Mouse (Mus musculus) neutrophil, adult 5-6 weeks (primary cell): ENCODE data around the gene Pbx3. TPM values are rescaled to one million over a fixed set of nuclear protein-coding genes. Genes with fewer than 3 reads are reported as not detected.

Source experiments
- ATAC-seq: fragments of 151-379, 151-347 bp; 2 replicates; pipeline ENCODE4 v1.8.0; 2017; ENCODE audit warnings: mild to moderate bottlenecking, moderate TSS enrichment; ENCODE audit not compliant: insufficient number of reproducible peaks, poor library complexity, low FRiP score, severe bottlenecking; ENCODE audit errors: extremely low read depth
- total RNA-seq: library from RNA; stranded (forward); fragments of 200-1000 nt; gene quantifications from 2 replicates; pipeline ENCODE4 v1.2.3, GENCODE M21; 2017

Gene Pbx3
- total RNA-seq, 1 experiment from 2014 or later: 3.6 TPM

DNA sequence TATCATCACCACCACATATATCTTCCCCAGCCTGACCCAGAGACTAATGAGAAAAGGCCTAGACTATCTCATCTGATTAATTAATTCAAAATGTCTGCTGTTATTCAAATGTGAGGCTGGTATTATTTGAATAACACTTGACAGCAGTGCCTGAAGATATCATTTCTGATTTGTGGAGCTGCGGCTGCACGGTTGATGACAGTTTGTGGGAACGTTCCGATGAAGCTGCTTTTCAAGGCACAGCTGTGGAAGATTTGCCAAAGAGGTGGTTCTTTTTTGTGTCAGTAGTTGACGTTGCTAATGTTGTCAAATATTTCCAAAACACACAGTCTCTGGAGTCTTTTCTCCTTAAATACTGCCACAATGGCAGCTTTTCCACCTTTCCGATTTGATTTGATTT, 25.8 kb downstream of the Pbx3 start:
- no peak for ATAC-seq

DNA sequence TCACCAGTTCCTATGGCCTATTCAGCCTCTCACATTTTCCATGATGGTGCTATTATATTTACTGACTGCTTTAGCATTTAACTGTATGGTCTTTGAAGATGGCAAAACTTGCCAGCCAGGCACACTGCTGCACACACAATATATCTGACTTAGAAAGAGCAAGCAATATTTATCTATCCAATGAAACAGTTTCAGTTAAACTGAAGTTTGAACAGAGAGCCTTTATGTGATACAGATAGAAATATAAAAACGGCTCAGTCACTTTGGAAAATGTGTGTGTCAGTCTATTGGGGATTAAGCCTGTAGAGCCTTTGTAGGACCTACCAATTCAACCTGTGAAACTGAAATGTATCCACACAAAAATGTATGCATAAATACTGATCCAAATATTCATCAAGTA, 74.3 kb downstream of the Pbx3 start:
- no peak for ATAC-seq

DNA sequence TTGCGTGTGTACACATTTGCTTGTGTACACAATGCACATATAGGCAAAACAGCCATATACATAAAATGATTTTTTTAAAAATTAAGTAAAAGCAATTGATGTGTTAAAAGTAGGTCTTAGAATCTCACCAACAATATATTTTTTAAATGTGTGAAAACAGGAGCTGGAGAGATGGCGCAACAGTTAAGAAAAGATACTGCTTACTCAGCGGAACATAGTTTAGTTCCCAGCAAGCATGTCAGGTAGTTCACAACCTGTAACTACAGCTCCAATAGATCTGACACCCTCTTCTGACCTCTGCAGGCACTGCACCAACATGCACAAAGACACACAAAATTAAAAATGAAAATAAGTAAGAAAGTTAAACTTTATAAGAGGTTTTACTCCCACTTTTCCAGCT, 74.7 kb downstream of the Pbx3 start:
- no peak for ATAC-seq

DNA sequence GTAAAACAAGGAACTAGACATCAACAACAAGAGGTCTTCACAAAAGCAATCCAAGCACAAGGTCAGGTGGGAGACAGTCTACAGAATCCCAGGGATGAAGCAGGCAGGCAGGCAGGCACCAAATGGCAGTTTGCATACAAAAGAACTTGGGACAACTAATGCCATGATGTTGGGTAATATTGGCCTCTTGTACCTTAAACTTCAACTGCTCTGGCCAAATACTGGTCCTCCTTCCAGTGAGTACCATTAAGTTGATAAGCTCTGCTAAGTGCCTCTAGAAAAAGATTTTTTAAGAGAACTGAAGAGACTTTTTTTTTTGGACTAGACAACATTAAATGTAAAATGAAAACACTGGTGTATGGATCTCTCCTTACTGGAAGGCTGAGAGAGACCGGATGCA, 83.2 kb downstream of the Pbx3 start:
- no peak for ATAC-seq

DNA sequence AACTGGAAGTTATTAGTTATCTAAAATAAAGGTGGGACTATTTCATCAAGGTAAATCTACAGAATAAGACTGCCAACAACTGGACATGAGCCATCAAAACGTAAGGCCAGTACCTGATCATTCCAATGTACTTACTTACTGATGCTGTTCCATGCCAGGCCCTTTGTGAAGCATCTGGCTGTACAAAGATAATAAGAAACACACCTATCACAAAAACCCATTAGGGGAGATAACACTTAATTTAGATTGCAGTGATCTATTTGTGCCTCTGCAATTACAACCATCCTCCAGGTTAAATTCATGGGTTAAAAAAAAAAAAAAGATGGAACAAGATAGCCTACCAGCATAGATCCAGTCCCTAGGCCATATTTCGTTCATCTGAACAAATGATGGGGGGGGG, 88.7 kb downstream of the Pbx3 start:
- no peak for ATAC-seq

DNA sequence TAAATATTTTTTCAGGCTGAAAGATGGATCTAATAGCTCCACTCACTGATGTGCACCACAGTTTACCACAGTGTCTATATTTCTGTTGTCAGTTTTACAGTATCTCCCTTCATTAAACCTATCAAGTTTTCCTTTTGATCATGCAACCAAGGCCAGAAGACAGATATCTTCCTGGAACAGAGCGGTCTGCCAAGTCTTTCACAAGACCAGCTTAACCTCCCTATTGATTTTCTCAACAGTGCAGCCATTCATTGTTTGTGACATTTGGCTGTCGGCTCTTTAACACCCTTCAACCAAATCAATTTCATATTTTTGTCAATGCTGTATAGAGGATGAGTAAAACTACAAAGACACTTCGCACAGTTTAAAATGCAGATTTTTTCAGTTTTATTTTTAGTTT, 91.9 kb downstream of the Pbx3 start:
- no peak for ATAC-seq

DNA sequence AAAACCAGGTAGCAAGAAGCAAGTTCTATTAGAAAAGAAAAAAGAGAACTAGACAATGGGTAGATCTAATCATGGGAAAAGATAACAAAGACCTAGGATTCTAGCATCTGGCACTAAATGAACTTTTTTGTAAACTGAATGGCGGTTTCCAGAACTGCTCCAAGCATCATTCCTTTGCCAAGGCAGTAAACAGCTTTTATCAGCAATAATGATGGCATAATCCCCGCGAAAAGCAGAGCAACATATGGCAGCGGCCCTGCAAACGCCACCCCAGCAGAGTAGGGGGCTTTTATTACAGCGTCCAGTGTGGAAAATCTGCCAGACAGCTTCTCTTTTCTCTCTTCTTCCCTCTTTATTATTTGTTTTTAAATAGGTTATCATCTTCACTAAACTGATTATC, 93.2 kb downstream of the Pbx3 start:
- ATAC-seq: no peak

DNA sequence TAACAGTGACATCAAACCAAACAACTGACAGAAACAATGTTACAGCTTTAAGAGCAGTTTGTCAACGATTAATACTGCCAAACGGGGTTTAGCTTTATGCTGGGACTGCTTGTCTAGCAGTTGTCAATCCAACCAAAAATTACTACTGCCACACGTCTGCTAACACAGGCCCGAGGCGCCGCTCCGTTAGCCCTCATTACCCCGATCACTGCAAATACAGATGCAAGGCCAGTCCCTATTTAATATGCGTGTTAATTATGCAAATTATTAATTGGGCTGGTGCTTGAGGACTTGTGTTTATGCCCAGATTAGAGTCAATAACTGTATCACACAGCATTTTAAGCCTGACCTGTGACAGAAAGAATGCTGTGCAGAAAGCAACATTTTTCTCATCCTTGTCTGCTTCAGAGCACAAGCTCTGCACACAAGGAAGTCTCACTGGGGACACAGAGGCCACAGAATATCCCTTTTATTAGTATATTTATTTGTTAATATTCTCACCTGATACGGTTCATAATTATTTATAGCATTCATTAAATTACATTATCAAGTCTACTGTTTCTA, 97.2 kb downstream of the Pbx3 start:
- no peak for ATAC-seq

DNA sequence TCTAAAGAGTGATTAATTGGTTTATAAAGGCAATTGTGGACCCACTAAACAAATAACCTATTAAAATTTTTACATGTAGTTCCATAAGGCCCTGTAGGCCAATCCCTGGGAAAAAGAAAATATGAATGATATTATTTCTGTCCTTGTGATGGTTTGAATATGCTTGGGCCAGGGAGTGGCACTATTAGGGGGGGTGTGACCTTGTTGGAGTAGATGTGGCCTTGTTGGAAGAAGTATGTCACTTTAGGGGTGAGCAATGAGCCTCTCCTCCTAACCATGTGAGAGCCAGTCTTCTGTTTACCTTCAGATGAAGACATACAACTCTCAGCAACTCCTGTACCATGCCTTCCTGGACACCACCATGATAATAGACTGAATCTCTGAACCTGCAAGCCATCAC, 110.9 kb downstream of the Pbx3 start:
- no peak for ATAC-seq

DNA sequence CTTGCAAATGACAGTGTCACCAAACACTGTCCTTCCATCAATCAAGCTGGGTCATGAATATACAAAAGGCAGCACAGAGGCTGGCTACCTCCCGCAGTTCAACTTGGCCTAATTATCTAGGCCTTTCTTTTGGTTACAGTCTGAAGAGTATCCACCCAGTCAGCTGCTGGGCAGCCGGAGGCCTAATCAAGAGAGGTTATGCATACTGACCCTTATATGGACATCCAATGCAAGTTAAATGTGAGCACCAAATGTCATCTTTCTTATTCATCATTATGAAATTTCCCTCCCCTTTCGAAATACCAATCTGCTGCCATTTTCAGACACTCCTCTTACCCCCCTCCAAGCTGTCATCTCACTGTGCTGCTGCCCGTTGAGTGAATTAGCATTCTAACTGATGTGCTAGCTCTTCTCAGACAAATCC, 112.3 kb downstream of the Pbx3 start:
- no peak for ATAC-seq

DNA sequence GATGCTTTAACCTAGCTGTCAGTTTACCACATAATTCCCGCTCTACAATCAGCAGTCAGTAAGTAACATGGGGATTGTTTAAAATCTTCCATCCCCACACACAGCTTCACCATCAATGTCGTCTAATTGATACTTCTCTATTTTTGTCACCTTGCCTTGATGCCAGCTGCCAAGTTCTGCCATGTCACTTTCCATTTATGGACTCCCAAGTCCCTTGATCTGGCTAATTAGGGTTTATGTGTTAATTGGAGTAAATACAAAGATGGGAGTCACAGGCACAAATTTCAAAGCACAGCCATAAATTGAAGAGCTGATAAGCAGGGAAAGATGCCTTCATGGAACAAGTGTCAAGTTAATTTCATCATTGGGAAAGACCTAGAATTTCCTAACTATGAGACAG, 114.7 kb downstream of the Pbx3 start:
- ATAC-seq: no peak

DNA sequence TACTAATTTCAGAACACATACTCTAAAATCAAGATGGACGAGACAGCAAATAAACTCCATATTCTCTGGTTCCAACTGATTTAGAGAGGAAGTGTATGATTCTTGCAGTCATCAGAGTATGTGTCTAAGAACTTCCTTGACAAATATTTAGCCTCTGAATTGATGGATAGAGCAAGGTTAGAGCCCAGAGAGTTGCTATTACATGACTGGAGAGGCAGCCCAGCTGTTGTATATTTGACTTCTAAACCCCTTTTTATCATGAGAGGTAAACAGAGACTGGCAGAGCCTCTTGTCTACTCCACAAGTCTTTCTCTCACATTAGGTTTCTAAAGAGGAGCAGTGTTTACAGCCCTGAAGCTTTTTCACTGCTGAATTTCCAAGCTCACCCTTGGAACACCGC, 115.3 kb downstream of the Pbx3 start:
- ATAC-seq: no peak

DNA sequence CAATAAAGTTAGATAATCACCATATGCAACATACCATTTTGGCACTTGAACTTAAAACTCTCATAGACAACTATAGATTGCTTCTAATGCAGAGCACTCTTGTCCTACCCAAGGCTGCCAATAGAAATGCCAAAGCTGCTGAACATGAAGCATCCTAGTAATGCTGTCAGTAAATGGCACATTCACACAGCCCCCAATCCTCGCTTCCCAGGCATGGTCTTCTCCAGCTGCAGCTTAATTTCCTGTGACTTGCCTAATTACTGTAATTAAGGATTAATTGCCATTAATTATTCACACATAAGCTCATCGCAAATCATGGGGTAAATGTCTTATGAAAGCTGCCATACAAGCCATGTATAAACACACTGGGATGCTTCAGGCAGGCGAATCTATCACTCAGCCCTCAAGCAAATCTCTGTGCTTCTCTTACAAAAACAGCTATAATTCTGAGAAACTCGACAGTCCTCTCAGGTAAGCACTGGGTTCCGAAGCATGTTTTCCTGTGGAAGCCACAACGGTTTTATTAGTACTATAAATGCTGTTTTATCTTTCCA, 116.9 kb downstream of the Pbx3 start:
- ATAC-seq: no peak

DNA sequence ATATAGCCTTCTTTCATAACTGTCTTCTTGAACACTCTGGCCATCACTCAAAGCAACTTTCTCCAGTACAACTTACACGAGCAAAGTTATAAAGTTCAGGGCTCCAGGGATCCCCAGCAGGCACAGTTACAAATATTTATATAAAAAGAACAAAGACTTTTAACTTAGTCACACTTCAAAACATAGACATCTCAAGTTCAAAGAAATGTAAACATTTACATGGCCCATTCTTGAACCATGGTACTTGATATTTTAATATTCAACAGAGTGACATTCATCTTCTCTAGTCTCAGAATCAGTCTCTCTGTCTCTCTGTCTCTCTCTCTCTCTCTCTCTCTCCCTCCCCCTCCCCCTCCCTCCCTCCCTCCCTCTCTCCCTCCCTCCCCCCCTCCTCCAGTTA, 119.3 kb downstream of the Pbx3 start:
- ATAC-seq: no peak

DNA sequence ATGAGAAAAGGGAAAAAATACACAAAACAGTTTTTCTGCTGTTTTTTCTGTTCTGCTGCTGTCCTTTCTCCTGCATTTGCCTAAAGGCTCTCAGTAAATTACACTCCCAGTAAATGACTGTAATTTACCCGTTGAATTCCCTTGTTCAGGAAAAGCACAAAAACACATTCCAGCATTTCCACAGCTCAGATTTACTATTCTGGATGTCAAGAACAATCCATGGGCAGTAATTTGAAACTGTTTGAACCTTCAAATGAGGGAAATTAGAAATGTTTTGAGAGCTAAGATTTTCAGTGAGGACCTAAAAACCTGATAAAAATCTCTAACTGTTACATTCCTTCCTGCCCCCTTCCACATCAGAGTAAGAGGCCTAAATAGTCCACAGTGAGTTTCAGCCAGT, 119.8 kb downstream of the Pbx3 start:
- no peak for ATAC-seq

DNA sequence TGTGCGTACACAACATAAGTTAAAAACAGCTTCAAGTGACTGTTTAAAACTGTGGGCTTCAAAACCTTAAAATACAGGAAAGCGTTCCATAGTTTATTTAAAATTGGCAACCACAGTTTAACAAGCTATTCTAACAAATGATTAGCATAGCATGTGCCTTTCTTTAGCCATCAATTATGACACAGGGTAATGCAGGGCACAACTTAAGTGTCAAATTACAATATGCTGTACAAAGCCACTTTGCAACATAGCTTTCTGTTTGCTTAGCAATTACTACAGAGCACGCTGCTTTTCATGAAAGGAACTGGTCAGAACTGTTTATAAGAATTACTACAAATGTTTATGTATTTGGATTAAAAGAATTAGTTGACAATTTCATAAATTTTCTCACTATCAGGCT, 120.7 kb downstream of the Pbx3 start:
- ATAC-seq: no peak

DNA sequence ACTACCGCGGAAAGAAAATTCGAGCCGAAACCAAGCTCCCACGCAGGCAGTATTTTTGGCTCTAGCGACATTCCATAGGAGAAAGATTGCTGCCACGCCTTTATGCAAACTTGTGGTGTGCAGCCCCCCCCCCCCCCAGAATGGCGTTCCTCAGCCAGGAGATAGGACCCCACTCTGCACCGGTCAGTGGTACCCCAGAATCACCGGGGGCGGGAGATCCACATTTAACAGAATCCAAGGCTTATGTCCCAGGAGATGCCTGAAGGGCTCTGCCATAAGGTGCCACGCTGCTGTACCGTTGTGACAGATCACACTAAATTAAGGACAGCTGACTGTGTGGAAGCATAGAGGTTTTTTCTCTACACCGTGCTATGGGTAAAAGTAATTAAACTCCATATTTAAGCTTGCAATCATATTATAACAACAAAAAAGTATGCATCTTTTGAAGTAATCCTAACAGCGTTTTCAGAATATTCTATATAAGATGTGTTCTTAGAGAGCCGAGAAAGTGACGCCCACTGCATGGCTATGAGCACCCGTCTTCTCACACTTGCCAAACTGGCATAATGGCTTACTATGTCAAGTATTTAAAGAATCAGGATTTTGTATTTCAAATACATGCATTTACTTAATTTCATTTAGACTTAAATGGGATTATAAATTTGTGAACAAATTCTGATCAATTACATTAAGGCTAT, 122.8 kb downstream of the Pbx3 start:
- ATAC-seq: no peak

DNA sequence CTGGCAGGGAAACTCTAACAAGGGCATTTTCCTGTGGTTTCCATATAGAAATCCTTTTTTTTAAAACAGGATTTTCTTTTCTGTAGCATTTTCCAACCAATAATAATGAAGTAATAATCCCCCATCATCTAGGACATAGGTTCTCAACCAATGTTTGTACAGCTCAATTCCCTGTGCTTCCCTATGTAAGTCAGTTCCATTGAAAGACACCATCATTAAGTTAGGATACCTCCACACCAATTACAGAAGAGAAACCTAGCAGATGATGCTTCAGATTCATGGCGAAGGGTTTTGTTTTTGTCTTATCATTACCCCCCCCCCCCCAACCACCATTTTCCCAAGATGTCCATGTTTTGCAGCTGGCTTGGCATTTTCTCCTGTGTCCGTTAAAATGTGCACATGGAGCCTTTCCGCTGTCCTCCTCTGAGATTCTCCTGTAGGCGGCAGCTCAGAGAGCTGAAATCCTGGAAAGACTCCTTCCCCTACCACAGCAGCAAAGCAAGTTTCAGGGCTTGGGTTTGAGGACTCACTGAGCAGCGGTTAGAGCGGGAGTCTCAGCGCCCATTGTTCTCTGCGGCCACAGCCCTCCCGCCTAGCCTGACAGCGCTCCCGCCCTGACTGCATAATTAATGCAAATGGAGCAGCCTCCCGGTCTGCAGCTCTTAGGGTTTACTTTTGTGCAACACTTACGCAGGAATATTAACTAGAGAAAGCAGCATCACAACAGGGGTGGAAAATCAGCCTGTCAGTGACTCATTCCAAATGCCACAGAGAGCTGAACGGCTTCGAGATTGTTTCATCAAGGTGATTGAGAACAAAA, 123.6 kb downstream of the Pbx3 start:
- ATAC-seq: no peak

DNA sequence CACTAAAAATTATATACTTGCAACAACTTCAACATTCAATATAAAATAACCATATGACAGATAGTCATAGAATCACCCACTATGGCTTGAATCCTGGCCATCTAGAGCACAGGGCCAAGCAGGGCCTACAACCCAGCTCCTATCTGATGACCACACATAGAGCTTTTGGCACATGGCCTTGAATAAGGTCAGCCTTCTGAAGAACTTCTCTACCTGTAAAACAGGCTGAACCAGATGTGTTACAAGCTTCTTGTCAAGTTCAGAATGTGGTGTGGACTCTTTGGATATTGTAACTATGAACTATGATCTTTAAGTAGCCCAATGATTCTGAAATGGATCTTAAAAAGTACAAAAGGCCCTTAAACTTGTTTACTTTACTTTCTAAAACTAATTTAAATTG, 132.1 kb downstream of the Pbx3 start:
- ATAC-seq: no peak

DNA sequence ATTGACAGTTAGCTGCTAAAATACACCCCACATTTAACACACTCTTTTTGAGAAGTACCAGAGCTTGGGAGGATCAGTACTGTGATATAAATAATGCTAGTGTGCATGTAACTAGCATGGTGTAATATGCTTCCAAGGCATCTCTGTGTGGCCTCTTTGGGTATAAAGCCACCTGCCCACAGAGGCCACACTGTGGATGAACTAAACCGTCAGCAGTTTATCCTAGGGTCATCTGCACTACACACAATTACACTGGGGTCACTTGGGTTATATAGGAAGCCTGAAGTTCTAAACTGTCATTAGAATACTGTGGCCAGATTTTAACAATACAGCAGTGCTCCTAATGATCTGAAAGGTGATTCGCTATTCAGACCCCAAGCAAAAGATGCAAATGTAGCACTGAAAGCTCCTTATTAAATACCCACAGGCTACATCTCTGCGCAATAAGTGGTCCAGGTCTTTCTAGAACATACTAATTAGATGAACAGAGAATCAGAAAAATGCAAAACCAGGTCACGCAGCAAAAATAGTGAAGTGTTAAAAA, 133.6 kb downstream of the Pbx3 start:
- no peak for ATAC-seq
